13 mouse cellular contexts compared by ENCODE assay signal in genomic region chr7:99132597-99132996, GRCm38 (mm10). TPM values are rescaled to one million over a fixed set of nuclear protein-coding genes. Genes with fewer than 3 reads are reported as not detected.
DNase-seq lines count a peak whose midpoint lies in the region; ATAC-seq lines count a peak whose summit lies in the region.
"Had no signal": no experiment of that assay in that cellular context is flagged by ENCODE, and none has a peak within 500 bp of the region (broad histone marks: within the 10 kb centered on the region; RNA-seq: fewer than 3 reads in every experiment).

No protein-coding gene starts in this region.

- H3K4me2 ChIP-seq in lung, embryonic 16.5 days (ENCODE audit: low read depth, low read length) = peak overlapping the region; percentile 31
- H3K4me2 ChIP-seq in intestine, embryonic 14.5 days (ENCODE audit: low read length) = peak overlapping the region; percentile 28
- no peak overlapping the region for H3K4me2 ChIP-seq in stomach, embryonic 15.5 days
- H3K4me2 ChIP-seq: limb, embryonic 12.5 days had no signal

- no peak overlapping the region for H3K9ac ChIP-seq in lung, embryonic 16.5 days (ENCODE audit: low read length)
- no peak overlapping the region for H3K9ac ChIP-seq in intestine, embryonic 14.5 days (ENCODE audit: low read length)
- H3K9ac ChIP-seq in stomach, embryonic 15.5 days = no peak overlapping the region
- H3K9ac ChIP-seq: limb, embryonic 12.5 days had no signal

- no peaks in the 10 kb centered on the region for H3K36me3 ChIP-seq in lung, embryonic 16.5 days (ENCODE audit: control insufficient read depth, insufficient read depth, low read length)
- H3K36me3 ChIP-seq in intestine, embryonic 14.5 days (ENCODE audit: control insufficient read depth, insufficient read depth, low read length) = no peaks in the 10 kb centered on the region
- no peaks in the 10 kb centered on the region for H3K36me3 ChIP-seq in stomach, embryonic 15.5 days
- H3K36me3 ChIP-seq: limb, embryonic 12.5 days had no signal

- H3K4me3 ChIP-seq in lung, embryonic 16.5 days (ENCODE audit: low read length) = no peak overlapping the region
- no peak overlapping the region for H3K4me3 ChIP-seq in intestine, embryonic 14.5 days (ENCODE audit: low read depth, low read length)
- H3K4me3 ChIP-seq in stomach, embryonic 15.5 days (replicated peaks) = no peak overlapping the region
- H3K4me3 ChIP-seq: limb, embryonic 12.5 days had no signal

- peaks cover 32% of the 10 kb centered on the region for H3K4me1 ChIP-seq in lung, embryonic 16.5 days (replicated peaks; ENCODE audit: control insufficient read depth, insufficient read depth, low read length)
- peaks cover 53% of the 10 kb centered on the region for H3K4me1 ChIP-seq in intestine, embryonic 14.5 days (replicated peaks; ENCODE audit: control insufficient read depth, insufficient read depth, low read length)
- H3K4me1 ChIP-seq in stomach, embryonic 15.5 days = peaks cover 21% of the 10 kb centered on the region

- no peaks in the 10 kb centered on the region for H3K27me3 ChIP-seq in lung, embryonic 16.5 days (ENCODE audit: control insufficient read depth, insufficient read depth, low read depth, low read length)
- H3K27me3 ChIP-seq in intestine, embryonic 14.5 days (replicated peaks; ENCODE audit: control insufficient read depth, insufficient read depth, low read length) = no peaks in the 10 kb centered on the region
- H3K27me3 ChIP-seq in stomach, embryonic 15.5 days (replicated peaks) = no peaks in the 10 kb centered on the region
- H3K27me3 ChIP-seq: limb, embryonic 12.5 days had no signal

- DNase-seq in heart, adult 11 months = peak; percentile 94
- DNase-seq in heart, postnatal 25 days (ENCODE audit: low spot score) = no peak
- DNase-seq in lung, adult 18-20 months = no peak
- no peak for DNase-seq in intestine, embryonic 14.5 days (ENCODE audit: low spot score)
- no peak for DNase-seq in urinary bladder, postnatal 36 days (ENCODE audit: low spot score in 2 of 2)
- DNase-seq: adrenal gland, adult 8-10 months; B cell, adult 2 months; cerebellum, adult 8-10 months; gastrocnemius, postnatal 14 days had no signal

- ATAC-seq in lung, embryonic 16.5 days (ENCODE audit: low read depth) = no peak
- no peak for ATAC-seq in intestine, embryonic 14.5 days (replicated peaks; ENCODE audit: low FRiP score, low TSS enrichment, low read depth)
- ATAC-seq in stomach, embryonic 15.5 days (ENCODE audit: insufficient read depth, low FRiP score, low read depth) = no peak
- ATAC-seq in granulocyte monocyte progenitor cell, adult 5-6 weeks (replicated peaks; ENCODE audit: poor library complexity, severe bottlenecking) = no peak

- H3K9me3 ChIP-seq in lung, embryonic 16.5 days (ENCODE audit: control insufficient read depth, low read length) = no peaks in the 10 kb centered on the region
- H3K9me3 ChIP-seq in intestine, embryonic 14.5 days (ENCODE audit: control insufficient read depth, low read length) = no peaks in the 10 kb centered on the region
- H3K9me3 ChIP-seq in stomach, embryonic 15.5 days = no peaks in the 10 kb centered on the region

- intact Hi-C loops in heart, postnatal 25 days (cut with DNase I) = no loop called here

- peak overlapping the region; percentile 90 for H3K27ac ChIP-seq in lung, embryonic 16.5 days (ENCODE audit: low read length)
- H3K27ac ChIP-seq in intestine, embryonic 14.5 days (ENCODE audit: low read depth) = peak overlapping the region; percentile 66
- peak overlapping the region; percentile 74 for H3K27ac ChIP-seq in stomach, embryonic 15.5 days
- H3K27ac ChIP-seq: limb, embryonic 12.5 days had no signal

- 48% methylated on average over 9 of the region's 9 CpGs for WGBS in lung, embryonic 16.5 days
- 57% methylated on average over 9 of the region's 9 CpGs for WGBS in intestine, embryonic 14.5 days
- 51% methylated on average over 9 of the region's 9 CpGs for WGBS in stomach, embryonic 15.5 days

RNA-seq across cellular contexts. Expression of gene Uvrag, which starts 8.3 kb away (rescaled TPM):
- 10 to 100 TPM; 24.9 to 26.3 TPM for total RNA-seq in heart, postnatal 25 days (2021)
- polyA plus RNA-seq in lung, embryonic 16.5 days (2015; fragmentation: Nextera tagmentation; extraction: Ambion mirVana) = 22.4 and 24.1 TPM in 2 replicates
- 23.2 and 25.8 TPM in 2 replicates for polyA plus RNA-seq in intestine, embryonic 14.5 days (2014; fragmentation: Nextera tagmentation; extraction: Ambion mirVana)
- polyA plus RNA-seq in stomach, embryonic 15.5 days (2015; fragmentation: Nextera tagmentation; extraction: Ambion mirVana) = 19.1 and 19.4 TPM in 2 replicates
- 25.7 and 31.0 TPM in 2 replicates for total RNA-seq in granulocyte monocyte progenitor cell, adult 5-6 weeks (2014; fragmentation: Nextera tagmentation)
- total RNA-seq in granulocyte monocyte progenitor cell, adult 5-6 weeks (2017) = 26.8 and 38.7 TPM in 2 replicates

RNA-seq across cellular contexts. Expression of gene Dgat2, which starts 49.9 kb away (rescaled TPM):
- total RNA-seq in heart, postnatal 25 days (2021) = 100 to 1,000 TPM; 272 to 339 TPM
- polyA plus RNA-seq in lung, embryonic 16.5 days (2015; fragmentation: Nextera tagmentation; extraction: Ambion mirVana) = 38.3 and 41.9 TPM in 2 replicates
- 40.8 and 44.2 TPM in 2 replicates for polyA plus RNA-seq in intestine, embryonic 14.5 days (2014; fragmentation: Nextera tagmentation; extraction: Ambion mirVana)
- 70.2 and 72.0 TPM in 2 replicates for polyA plus RNA-seq in stomach, embryonic 15.5 days (2015; fragmentation: Nextera tagmentation; extraction: Ambion mirVana)
- total RNA-seq in granulocyte monocyte progenitor cell, adult 5-6 weeks (2014; fragmentation: Nextera tagmentation) = 9.6 and 13.9 TPM in 2 replicates
- 6.7 and 7.9 TPM in 2 replicates for total RNA-seq in granulocyte monocyte progenitor cell, adult 5-6 weeks (2017)
